Mouse (Mus musculus) CH12.LX (cell line): ENCODE data around the gene Frem2.

ENCODE experiments used
- BHLHE40 ChIP-seq: IDR thresholded peaks from 2 replicates; pipeline ENCODE4 v1.6.1; 2011; ENCODE audit warnings: mild to moderate bottlenecking, low read depth, low read length, improper control_type of control experiment
- CTCF ChIP-seq, 2 experiments: IDR thresholded peaks in 1 of 2; conservative IDR thresholded peaks in 1 of 2; 2 replicates each; pipeline ENCODE4 v1.5.1; 2011 to 2012; ENCODE audit warnings: low read depth in 2 of 2, low read length in 2 of 2, improper control_type of control experiment in 1 of 2, inconsistent platforms in 1 of 2, mild to moderate bottlenecking in 1 of 2, moderate library complexity in 1 of 2
- E2F4 ChIP-seq: IDR thresholded peaks from 2 replicates; pipeline ENCODE4 v1.6.1; 2011; ENCODE audit warnings: low read depth, low read length, improper control_type of control experiment; ENCODE audit not compliant: insufficient replicate concordance
- MAX ChIP-seq: IDR thresholded peaks from 2 replicates; pipeline ENCODE4 v1.6.1; 2011; ENCODE audit warnings: low read length, improper control_type of control experiment
- NRF1 ChIP-seq: IDR thresholded peaks from 2 replicates; pipeline ENCODE4 v1.6.1; 2014; ENCODE audit warnings: low read depth, mild to moderate bottlenecking, inconsistent platforms, low read length, improper control_type of control experiment, moderate library complexity
- POLR2A ChIP-seq: IDR thresholded peaks from 2 replicates; pipeline ENCODE4 v1.6.1; 2011; ENCODE audit warnings: low read depth, mild to moderate bottlenecking, improper control_type of control experiment, low read length
- POLR2AphosphoS2 ChIP-seq: IDR thresholded peaks from 2 replicates; pipeline ENCODE4 v1.6.1; 2011; ENCODE audit warnings: low read depth, low read length, improper control_type of control experiment
- SIN3A ChIP-seq: IDR thresholded peaks from 2 replicates; pipeline ENCODE4 v1.6.1; 2012; ENCODE audit warnings: low read length, improper control_type of control experiment, inconsistent platforms
- USF1 ChIP-seq: IDR thresholded peaks from 2 replicates; pipeline ENCODE4 v1.6.1; 2014; ENCODE audit warnings: low read depth, mild to moderate bottlenecking, inconsistent platforms, low read length, improper control_type of control experiment
- ZKSCAN1 ChIP-seq: IDR thresholded peaks from 2 replicates; pipeline ENCODE4 v1.6.1; 2012; ENCODE audit warnings: low read depth, inconsistent platforms, low read length, improper control_type of control experiment, borderline replicate concordance

DNA sequence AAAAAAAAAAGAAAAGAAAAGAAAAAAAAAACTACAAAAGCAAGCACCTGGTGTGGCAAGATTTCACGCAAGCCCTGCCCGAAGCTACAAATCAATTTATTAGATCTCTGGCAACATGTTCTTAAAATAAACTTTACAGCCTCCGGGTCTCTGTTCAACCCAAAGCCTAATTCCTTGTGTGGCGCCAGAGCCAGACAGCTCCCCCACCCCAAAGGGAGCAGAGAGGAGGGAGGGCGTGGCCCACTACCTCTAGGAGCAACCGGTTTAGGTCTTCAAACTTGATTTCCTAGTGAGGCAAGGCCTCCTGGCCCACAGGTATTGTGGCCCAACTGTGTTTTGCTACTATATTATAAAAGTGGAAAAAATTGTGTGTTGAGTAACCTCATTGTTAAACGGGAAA, 57.8 kb downstream of the Frem2 start:
- TF ChIP-seq NRF1 (no peak), CTCF (conservative IDR thresholded peaks at IDR 0.05 in 1 of 2, IDR thresholded peaks at IDR 0.05 in 1 of 2; ENCODE audit: low read depth in 2 of 2, low read length in 2 of 2) (no peak), POLR2AphosphoS2 (no peak), SIN3A (no peak), BHLHE40 (no peak), E2F4 (no peak), ZKSCAN1 (no peak), POLR2A (no peak), USF1 (no peak), MAX (no peak)
